Mouse (Mus musculus): ENCODE measurements at regions not wholly inside any gene's neighbourhood (a gene's known extent, or its start where the extent isn't known, plus 50 kb on each side); places are given as distances from the start of the nearest gene placed in this dataset.

DNA sequence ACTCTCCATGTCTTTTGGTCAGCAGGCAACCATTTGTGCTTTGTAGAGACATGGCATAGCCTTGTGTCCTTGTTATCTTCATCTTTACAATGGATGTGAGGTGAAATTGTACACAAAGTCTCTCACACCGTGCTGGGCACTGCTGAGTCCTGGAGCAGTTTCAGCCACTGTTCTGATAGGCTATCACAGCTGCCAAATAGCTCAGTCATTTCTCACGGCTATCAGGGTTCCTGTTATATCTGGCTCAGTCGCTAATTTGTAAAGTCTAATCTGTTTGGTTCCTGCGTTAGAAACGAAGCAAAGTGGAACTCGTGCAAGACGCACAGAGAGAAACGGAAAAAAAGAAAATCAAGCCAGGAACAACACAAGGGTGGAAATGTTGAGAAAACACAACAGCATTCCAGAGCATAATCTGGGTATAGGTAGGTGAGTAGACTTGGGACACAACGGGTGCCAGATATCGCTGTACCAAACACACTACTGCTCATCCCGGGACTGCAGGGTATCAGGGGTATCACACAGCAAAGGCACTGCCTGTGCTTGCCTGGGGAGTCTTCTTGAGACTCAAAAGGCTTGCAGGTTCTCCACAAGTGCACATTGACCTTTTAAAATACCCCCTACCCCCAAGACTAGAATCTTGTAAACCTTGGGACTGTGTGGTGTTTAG lies 189.7 kb upstream of the Pde3a start:
- H3K9me3 ChIP-seq (ENCODE audit: control insufficient read depth, low read length), result no peaks in the 10 kb centered on the region
- ATAC-seq (ENCODE audit: insufficient read depth, low FRiP score, low TSS enrichment), result no peak
- H3K27ac ChIP-seq (ENCODE audit: low read depth, low read length), result no peak overlapping the region
- H3K4me2 ChIP-seq (ENCODE audit: low read depth), result no peak overlapping the region
- no peaks in the 10 kb centered on the region for H3K36me3 ChIP-seq (ENCODE audit: control insufficient read depth, insufficient read depth, low read length)
- no peak overlapping the region for H3K9ac ChIP-seq (ENCODE audit: low read length)
- H3K4me3 ChIP-seq (ENCODE audit: low read depth, low read length), result no peak overlapping the region
- H3K27me3 ChIP-seq (ENCODE audit: control insufficient read depth, insufficient read depth, low read length), result no peaks in the 10 kb centered on the region
- 92% methylated on average over 11 of the region's 11 CpGs for WGBS
- no peak for DNase-seq (ENCODE audit: low spot score)
- H3K4me1 ChIP-seq (ENCODE audit: control insufficient read depth, insufficient read depth, low read length), result no peaks in the 10 kb centered on the region

GRCm38 (mm10) chr6:141065724-141066123 lies 183.3 kb upstream of the Pde3a start:
- H3K36me3 ChIP-seq (ENCODE audit: control insufficient read depth, insufficient read depth, low read length), result no peaks in the 10 kb centered on the region
- H3K9ac ChIP-seq (ENCODE audit: low read length), result no peak overlapping the region
- no peaks in the 10 kb centered on the region for H3K4me1 ChIP-seq (ENCODE audit: control insufficient read depth, insufficient read depth, low read length)
- WGBS, result 79% methylated on average over 4 of the region's 4 CpGs
- DNase-seq (ENCODE audit: low spot score), result no peak
- no peak overlapping the region for H3K27ac ChIP-seq (ENCODE audit: low read depth, low read length)
- no peaks in the 10 kb centered on the region for H3K9me3 ChIP-seq (ENCODE audit: control insufficient read depth, low read length)
- no peak for ATAC-seq (ENCODE audit: insufficient read depth, low FRiP score, low TSS enrichment)
- no peaks in the 10 kb centered on the region for H3K27me3 ChIP-seq (ENCODE audit: control insufficient read depth, insufficient read depth, low read length)
- no peak overlapping the region for H3K4me2 ChIP-seq (ENCODE audit: low read depth)
- H3K4me3 ChIP-seq (ENCODE audit: low read depth, low read length), result no peak overlapping the region

DNA sequence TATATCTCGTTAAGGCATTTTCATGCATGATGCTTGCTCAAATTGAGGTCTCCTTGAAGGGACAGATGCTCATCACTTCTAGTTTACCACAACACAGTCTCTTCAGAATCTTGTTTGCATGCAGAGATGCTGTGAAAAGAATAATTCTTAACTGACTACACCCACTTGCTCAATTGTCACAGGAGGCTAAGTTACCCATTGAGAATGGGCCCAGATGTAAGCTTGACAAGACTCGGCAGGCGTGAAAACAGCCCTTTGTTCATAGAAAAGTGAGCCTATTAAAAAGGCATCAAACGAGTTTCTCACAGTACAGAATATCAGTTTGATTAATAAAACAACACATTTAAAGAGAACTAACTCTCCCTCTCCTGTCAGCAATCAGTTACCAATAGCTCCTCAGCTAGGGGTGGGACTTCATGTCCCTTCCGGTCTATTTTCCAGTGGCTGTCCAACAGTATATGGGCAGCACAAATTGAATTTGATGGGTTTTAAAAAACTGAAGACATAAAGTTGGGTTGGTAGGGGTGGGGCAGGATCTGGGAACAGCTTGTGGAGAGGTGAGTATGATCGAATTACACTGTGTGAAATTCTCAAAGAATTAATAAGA lies 180.1 kb upstream of the Pde3a start:
- Histone ChIP-seq H3K9me3 (ENCODE audit: control insufficient read depth, low read length) (no peaks in the 10 kb centered on the region), H3K27ac (ENCODE audit: low read depth, low read length) (no peak overlapping the region), H3K4me1 (ENCODE audit: control insufficient read depth, insufficient read depth, low read length) (no peaks in the 10 kb centered on the region), H3K4me3 (ENCODE audit: low read depth, low read length) (no peak overlapping the region), H3K36me3 (ENCODE audit: control insufficient read depth, insufficient read depth, low read length) (no peaks in the 10 kb centered on the region), H3K27me3 (ENCODE audit: control insufficient read depth, insufficient read depth, low read length) (no peaks in the 10 kb centered on the region), H3K9ac (ENCODE audit: low read length) (no peak overlapping the region), H3K4me2 (ENCODE audit: low read depth) (no peak overlapping the region)
- DNase-seq (ENCODE audit: low spot score) (no peak), ATAC-seq (ENCODE audit: insufficient read depth, low FRiP score, low TSS enrichment) (0 out of 2 replicates have a peak, but pooled peaks have one; percentile 35)
- WGBS, result 68% methylated on average over 6 of the region's 6 CpGs

GRCm38 (mm10) chr6:141069896-141070295 lies 179.2 kb upstream of the Pde3a start:
- no peaks in the 10 kb centered on the region for H3K27me3 ChIP-seq (ENCODE audit: control insufficient read depth, insufficient read depth, low read length)
- H3K9ac ChIP-seq (ENCODE audit: low read length), result no peak overlapping the region
- no peak overlapping the region for H3K4me2 ChIP-seq (ENCODE audit: low read depth)
- H3K27ac ChIP-seq (ENCODE audit: low read depth, low read length), result no peak overlapping the region
- no peaks in the 10 kb centered on the region for H3K36me3 ChIP-seq (ENCODE audit: control insufficient read depth, insufficient read depth, low read length)
- 87% methylated on average over 6 of the region's 6 CpGs for WGBS
- DNase-seq (ENCODE audit: low spot score) (no peak), ATAC-seq (ENCODE audit: insufficient read depth, low FRiP score, low TSS enrichment) (no peak)
- H3K4me3 ChIP-seq (ENCODE audit: low read depth, low read length), result no peak overlapping the region
- no peaks in the 10 kb centered on the region for H3K4me1 ChIP-seq (ENCODE audit: control insufficient read depth, insufficient read depth, low read length)
- H3K9me3 ChIP-seq (ENCODE audit: control insufficient read depth, low read length), result no peaks in the 10 kb centered on the region

GRCm38 (mm10) chr6:141071507-141071906 lies 177.6 kb upstream of the Pde3a start:
- ATAC-seq (ENCODE audit: insufficient read depth, low FRiP score, low TSS enrichment), result no peak
- H3K4me3 ChIP-seq (ENCODE audit: low read depth, low read length), result no peak overlapping the region
- no peaks in the 10 kb centered on the region for H3K27me3 ChIP-seq (ENCODE audit: control insufficient read depth, insufficient read depth, low read length)
- no peaks in the 10 kb centered on the region for H3K9me3 ChIP-seq (ENCODE audit: control insufficient read depth, low read length)
- H3K36me3 ChIP-seq (ENCODE audit: control insufficient read depth, insufficient read depth, low read length), result no peaks in the 10 kb centered on the region
- H3K27ac ChIP-seq (ENCODE audit: low read depth, low read length), result no peak overlapping the region
- no peak for DNase-seq (ENCODE audit: low spot score)
- no peak overlapping the region for H3K4me2 ChIP-seq (ENCODE audit: low read depth)
- no peak overlapping the region for H3K9ac ChIP-seq (ENCODE audit: low read length)
- H3K4me1 ChIP-seq (ENCODE audit: control insufficient read depth, insufficient read depth, low read length), result no peaks in the 10 kb centered on the region
- 90% methylated on average over 2 of the region's 2 CpGs for WGBS

DNA sequence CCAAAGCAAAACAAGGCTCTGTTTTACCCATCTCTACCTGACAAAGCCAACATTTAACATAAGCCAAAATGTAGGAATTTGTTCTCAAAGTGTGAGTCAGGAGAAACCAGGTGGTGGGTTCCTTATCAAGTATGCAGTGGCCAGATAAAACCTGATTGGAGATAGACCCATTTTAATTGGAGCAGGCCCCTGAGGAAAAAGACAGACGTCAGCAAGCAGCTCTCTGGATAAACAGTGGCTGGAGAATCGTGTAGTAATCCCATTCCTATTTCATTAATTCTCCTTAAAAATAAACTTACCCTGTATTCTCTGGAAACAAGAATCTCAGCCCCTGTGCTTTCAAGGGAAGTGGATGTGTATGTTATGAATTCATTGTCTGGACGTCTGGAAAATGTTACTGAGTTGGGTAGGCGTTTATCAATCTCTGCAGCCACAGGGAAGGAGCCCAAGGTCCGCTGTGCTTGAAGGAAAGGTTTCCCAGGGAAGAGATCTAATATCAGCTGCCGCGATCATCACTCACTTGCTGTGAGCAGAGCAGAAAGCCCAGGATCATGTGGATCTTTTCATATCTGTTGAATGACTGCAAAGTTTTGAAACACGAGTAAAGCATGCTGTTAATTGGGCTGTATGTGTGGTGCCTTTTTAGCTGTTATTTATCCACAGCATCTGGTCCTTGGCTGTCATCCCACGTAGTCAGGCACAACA lies 157.8 kb upstream of the Pde3a start:
- H3K4me2 ChIP-seq (ENCODE audit: low read depth), result no peak overlapping the region
- no peaks in the 10 kb centered on the region for H3K9me3 ChIP-seq (ENCODE audit: control insufficient read depth, low read length)
- H3K27ac ChIP-seq (ENCODE audit: low read depth, low read length), result no peak overlapping the region
- no peak for ATAC-seq (ENCODE audit: insufficient read depth, low FRiP score, low TSS enrichment)
- no peaks in the 10 kb centered on the region for H3K4me1 ChIP-seq (ENCODE audit: control insufficient read depth, insufficient read depth, low read length)
- 67% methylated on average over 9 of the region's 9 CpGs for WGBS
- H3K27me3 ChIP-seq (ENCODE audit: control insufficient read depth, insufficient read depth, low read length), result no peaks in the 10 kb centered on the region
- H3K4me3 ChIP-seq (ENCODE audit: low read depth, low read length), result no peak overlapping the region
- no peaks in the 10 kb centered on the region for H3K36me3 ChIP-seq (ENCODE audit: control insufficient read depth, insufficient read depth, low read length)
- H3K9ac ChIP-seq (ENCODE audit: low read length), result no peak overlapping the region
- DNase-seq (ENCODE audit: low spot score), result no peak

GRCm38 (mm10) chr6:141091781-141092140 lies 157.3 kb upstream of the Pde3a start:
- no peak for DNase-seq (ENCODE audit: low spot score)
- H3K4me1 ChIP-seq (ENCODE audit: control insufficient read depth, insufficient read depth, low read length), result no peaks in the 10 kb centered on the region
- WGBS, result 83% methylated on average over 6 of the region's 6 CpGs
- H3K9ac ChIP-seq (ENCODE audit: low read length), result no peak overlapping the region
- H3K4me3 ChIP-seq (ENCODE audit: low read depth, low read length), result no peak overlapping the region
- no peaks in the 10 kb centered on the region for H3K36me3 ChIP-seq (ENCODE audit: control insufficient read depth, insufficient read depth, low read length)
- H3K27me3 ChIP-seq (ENCODE audit: control insufficient read depth, insufficient read depth, low read length), result no peaks in the 10 kb centered on the region
- no peaks in the 10 kb centered on the region for H3K9me3 ChIP-seq (ENCODE audit: control insufficient read depth, low read length)
- H3K27ac ChIP-seq (ENCODE audit: low read depth, low read length), result no peak overlapping the region
- no peak overlapping the region for H3K4me2 ChIP-seq (ENCODE audit: low read depth)
- 0 out of 2 replicates have a peak, but pooled peaks have one; percentile 17 for ATAC-seq (ENCODE audit: insufficient read depth, low FRiP score, low TSS enrichment)

DNA sequence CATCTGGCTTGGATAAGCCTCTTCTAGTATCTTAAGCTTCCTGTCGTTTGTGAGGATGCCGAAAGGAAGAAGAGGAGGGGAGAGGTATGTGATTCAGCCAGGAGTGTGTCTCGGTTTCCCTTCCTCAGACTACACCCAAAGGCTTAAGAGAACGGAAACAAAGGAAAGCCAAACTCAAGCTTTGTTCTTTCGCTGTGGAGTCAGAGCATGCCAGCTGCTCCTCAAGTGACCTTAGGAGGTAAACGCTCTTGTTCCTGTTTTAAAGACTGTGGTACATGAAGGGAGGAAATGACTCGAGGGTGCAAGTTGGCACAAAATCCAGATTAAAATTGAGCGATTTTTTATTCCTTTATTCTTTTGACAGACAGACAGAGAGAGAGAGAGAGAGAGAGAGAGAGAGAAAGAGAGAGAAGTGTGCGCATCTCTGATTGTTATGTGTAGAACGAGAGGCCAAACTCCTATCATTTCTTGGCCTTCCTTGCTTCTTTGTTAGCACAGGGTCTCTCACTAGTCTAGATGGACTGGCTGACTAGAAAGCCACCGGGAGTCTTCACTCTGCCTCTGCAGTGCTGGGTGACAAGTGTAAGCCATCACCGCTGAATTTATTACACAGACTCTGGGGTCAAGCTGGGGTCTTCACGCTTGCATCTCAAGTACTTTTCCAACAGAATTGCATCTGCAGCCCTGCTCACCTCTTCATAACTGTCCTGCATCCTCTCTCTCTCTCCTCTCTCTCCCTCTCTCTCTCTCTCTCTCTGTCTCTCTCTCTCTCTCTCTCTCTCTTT lies 151.5 kb upstream of the Pde3a start:
- no peaks in the 10 kb centered on the region for H3K9me3 ChIP-seq (ENCODE audit: control insufficient read depth, low read length)
- H3K4me1 ChIP-seq (ENCODE audit: control insufficient read depth, insufficient read depth, low read length), result no peaks in the 10 kb centered on the region
- DNase-seq (ENCODE audit: low spot score), result peak; percentile 27
- no peak overlapping the region for H3K9ac ChIP-seq (ENCODE audit: low read length)
- ATAC-seq (ENCODE audit: insufficient read depth, low FRiP score, low TSS enrichment), result 0 out of 2 replicates have a peak, but pooled peaks have one; percentile 24
- WGBS, result 58% methylated on average over 13 of the region's 13 CpGs
- no peak overlapping the region for H3K4me2 ChIP-seq (ENCODE audit: low read depth)
- no peaks in the 10 kb centered on the region for H3K36me3 ChIP-seq (ENCODE audit: control insufficient read depth, insufficient read depth, low read length)
- no peak overlapping the region for H3K27ac ChIP-seq (ENCODE audit: low read depth, low read length)
- H3K27me3 ChIP-seq (ENCODE audit: control insufficient read depth, insufficient read depth, low read length), result no peaks in the 10 kb centered on the region
- H3K4me3 ChIP-seq (ENCODE audit: low read depth, low read length), result no peak overlapping the region
